ENCODE assay signal across 21 mouse cellular contexts in genomic region chr1:39078584-39079315, GRCm38 (mm10).
DNase-seq lines count a peak whose midpoint lies in the region; ATAC-seq lines count a peak whose summit lies in the region.
"Had no signal": no experiment of that assay in that cellular context is flagged by ENCODE, and none has a peak within 500 bp of the region (broad histone marks: within the 10 kb centered on the region; RNA-seq: fewer than 3 reads in every experiment).

No protein-coding gene starts in this region.

- no peaks in the 10 kb centered on the region for H3K36me3 ChIP-seq in heart, embryonic 12.5 days
- H3K36me3 ChIP-seq: forebrain, embryonic 12.5 days; liver, embryonic 12.5 days; neural tube, embryonic 15.5 days had no signal

- H3K4me2 ChIP-seq in heart, embryonic 12.5 days: no peak overlapping the region
- H3K4me2 ChIP-seq: forebrain, embryonic 12.5 days; liver, embryonic 12.5 days; lung, embryonic 14.5 days; neural tube, embryonic 15.5 days had no signal

- H3K27me3 ChIP-seq in heart, embryonic 12.5 days (replicated peaks): no peaks in the 10 kb centered on the region
- H3K27me3 ChIP-seq: forebrain, embryonic 12.5 days; liver, embryonic 12.5 days; neural tube, embryonic 15.5 days had no signal

- no peaks in the 10 kb centered on the region for H3K4me1 ChIP-seq in heart, embryonic 12.5 days (replicated peaks)
- H3K4me1 ChIP-seq: forebrain, embryonic 12.5 days; liver, embryonic 12.5 days; neural tube, embryonic 15.5 days had no signal

- DNase-seq in heart, adult 18-20 months: peak; percentile 52 to 78
- DNase-seq in gastrocnemius, adult 18-20 months (ENCODE audit: low spot score): peak; percentile 47
- peak; percentile 52 to 70 for DNase-seq in heart, adult 9 months (ENCODE audit: low spot score in 2 of 2)
- peak; percentile 61 for DNase-seq in heart, postnatal 4 days
- DNase-seq in left cerebral cortex, adult 18-20 months (ENCODE audit: low spot score in 2 of 2): no peak
- no peak for DNase-seq in right cerebral cortex, postnatal 14 days
- DNase-seq in embryo, embryonic 10.5 days (ENCODE audit: low spot score): no peak
- DNase-seq: cerebellum, postnatal 10 days; kidney, adult 18-20 months; kidney, postnatal 10 days; layer of hippocampus, postnatal 36 days; lung, embryonic 14.5 days; lung, postnatal 36 days; right cerebral cortex, postnatal 25 days; thymus, postnatal 14 days had no signal

- H3K4me3 ChIP-seq in heart, embryonic 12.5 days: no peak overlapping the region
- H3K4me3 ChIP-seq: forebrain, embryonic 12.5 days; layer of hippocampus, adult 2 months; liver, embryonic 12.5 days; neural tube, embryonic 15.5 days had no signal

- WGBS in heart, embryonic 12.5 days: 78% methylated on average over 4 of the region's 4 CpGs

- no peak for ATAC-seq in heart, embryonic 12.5 days (ENCODE audit: insufficient number of reproducible peaks, low FRiP score)
- ATAC-seq: liver, embryonic 12.5 days; midbrain, embryonic 16.5 days had no signal

- H3K27ac ChIP-seq in heart, embryonic 12.5 days (ENCODE audit: poor library complexity, severe bottlenecking): no peak overlapping the region
- H3K27ac ChIP-seq: forebrain, embryonic 12.5 days; layer of hippocampus, adult 2 months; liver, embryonic 12.5 days; neural tube, embryonic 15.5 days had no signal

- no peak overlapping the region for H3K9ac ChIP-seq in heart, embryonic 12.5 days
- H3K9ac ChIP-seq: forebrain, embryonic 12.5 days; liver, embryonic 12.5 days; lung, embryonic 14.5 days; neural tube, embryonic 15.5 days had no signal

- peaks cover 4% of the 10 kb centered on the region for H3K9me3 ChIP-seq in heart, embryonic 12.5 days (replicated peaks)
- H3K9me3 ChIP-seq: forebrain, embryonic 12.5 days; liver, embryonic 12.5 days; neural tube, embryonic 15.5 days had no signal

Comparison
In these comparisons a context has a peak if more than half of its experiments do, and no peak if none do; other contexts are left out.
1. DNase-seq: peak in heart, adult 18-20 months (2 of 2), gastrocnemius, adult 18-20 months (single experiment), heart, adult 9 months (2 of 2) and heart, postnatal 4 days (single experiment); none in left cerebral cortex, adult 18-20 months (0 of 2), right cerebral cortex, postnatal 14 days (single experiment) and embryo, embryonic 10.5 days (single experiment).